Mouse (Mus musculus) heart, embryonic 11.5 days (tissue): Measurements from ENCODE around the gene Arhgef15. TPM values are rescaled to one million over a fixed set of nuclear protein-coding genes. Genes with fewer than 3 reads are reported as not detected.
A peak's percentile ranks its signal among the peaks of the same experiment; 100 is the strongest.
"Not testable (repeated sequence)": the region's sequence is repeated elsewhere in the genome, so short reads cannot be mapped to it uniquely, and the experiment has no call there.

ENCODE experiments used
- ATAC-seq: fragments of 200-750 bp; cut with Nextera tagmentation; replicated peaks from 2 replicates; pipeline ENCODE4 v1.8.0; 2017; ENCODE audit warnings: moderate library complexity; ENCODE audit not compliant: insufficient number of reproducible peaks, low FRiP score, low TSS enrichment
- H3K27ac ChIP-seq: fragments of 300-500 bp; sonication (generic); 2 replicates; pipeline ENCODE4 v1.5.1; 2014; ENCODE audit warnings: mild to moderate bottlenecking, low read depth, low read length
- H3K27me3 ChIP-seq: fragments of 300-500 bp; sonication (generic); 2 replicates; pipeline ENCODE4 v1.6.1; 2014; ENCODE audit warnings: mild to moderate bottlenecking, low read length, mixed read lengths; ENCODE audit not compliant: control insufficient read depth, insufficient read depth
- H3K36me3 ChIP-seq: fragments of 300-500 bp; sonication (generic); 2 replicates; pipeline ENCODE4 v1.6.1; 2014; ENCODE audit warnings: mild to moderate bottlenecking, low read length, moderate library complexity, mixed read lengths; ENCODE audit not compliant: control insufficient read depth, insufficient read depth
- H3K4me1 ChIP-seq: fragments of 300-500 bp; sonication (generic); 2 replicates; pipeline ENCODE4 v1.6.1; 2014; ENCODE audit warnings: low read length; ENCODE audit not compliant: control insufficient read depth, insufficient read depth
- H3K4me2 ChIP-seq: fragments of 300-500 bp; sonication (generic); 2 replicates; pipeline ENCODE4 v1.6.1; 2014; ENCODE audit warnings: mild to moderate bottlenecking, moderate library complexity
- H3K4me3 ChIP-seq: fragments of 300-500 bp; sonication (generic); 2 replicates; pipeline ENCODE4 v1.5.1; 2014; ENCODE audit warnings: low read depth, low read length
- H3K9ac ChIP-seq: fragments of 300-500 bp; sonication (generic); 2 replicates; pipeline ENCODE4 v1.6.1; 2014; ENCODE audit warnings: mild to moderate bottlenecking, low read depth, low read length, moderate library complexity
- H3K9me3 ChIP-seq: fragments of 300-500 bp; sonication (generic); replicated peaks from 2 replicates; pipeline ENCODE4 v1.6.1; 2016; ENCODE audit warnings: low read length; ENCODE audit not compliant: control insufficient read depth
- WGBS: fragments of 180-500 bp; shearing (Covaris S2); extraction: QIAGEN DNeasy Blood & Tissue Kit; methylation state at CpG from one replicate; pipeline ENCODE4 v1.1.7; 2014; ENCODE audit not compliant: insufficient replicate concordance; 5-methylcytosine and 5-hydroxymethylcytosine counted together
- polyA plus RNA-seq: library from polyadenylated mRNA; unstranded; fragments of >200 nt; fragmentation: Nextera tagmentation; extraction: Ambion mirVana; gene quantifications from 2 replicates; pipeline ENCODE4 v1.2.1, GENCODE M21; 2014

Arhgef15 gene
- polyA plus RNA-seq, 1 experiment from 2014 or later = 9.0 TPM

DNA sequence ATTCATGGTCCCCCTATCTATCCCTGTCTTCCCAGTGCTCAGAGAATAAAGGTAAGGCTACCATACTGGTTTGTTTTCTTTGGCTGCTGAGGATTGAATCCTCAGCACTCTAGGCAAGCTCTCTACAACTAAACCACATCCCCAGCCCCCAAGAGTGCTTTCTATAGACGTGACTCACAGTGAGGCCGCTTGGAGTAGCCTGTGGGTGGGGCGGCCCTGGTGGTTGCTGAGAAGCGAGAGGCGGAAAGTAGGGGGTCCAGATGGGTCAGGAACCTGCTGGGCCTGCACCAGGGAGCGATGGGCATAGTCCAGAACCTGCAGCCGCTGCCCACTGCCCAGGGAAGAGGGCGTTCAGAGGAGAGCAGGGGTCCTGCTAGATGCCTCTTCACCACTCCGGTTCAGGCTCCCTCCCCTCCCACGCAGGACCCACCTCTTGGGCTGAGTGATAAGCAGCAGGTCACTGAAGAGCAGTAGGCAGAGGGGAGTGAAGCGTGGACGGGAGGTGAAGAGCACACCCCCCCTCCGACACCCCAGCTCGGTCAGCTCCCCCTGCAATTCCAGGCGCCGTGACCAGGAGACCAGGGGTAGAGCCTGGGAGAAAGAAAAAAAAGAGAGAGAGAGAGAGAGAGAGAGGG lies 10.4 kb downstream of the Arhgef15 start:
- Histone ChIP-seq H3K36me3 (no peaks in the 10 kb centered on the region), H3K27ac (no peak overlapping the region), H3K27me3 (peaks cover 6% of the 10 kb centered on the region), H3K4me3 (peak overlapping the region; percentile 30), H3K9me3 (no peaks in the 10 kb centered on the region), H3K4me2 (peak overlapping the region; percentile 64), H3K4me1 (peaks cover 6% of the 10 kb centered on the region; the same call in 1 of the 2 replicates), H3K9ac (no peak overlapping the region)
- 26% methylated on average over 15 of the region's 16 CpGs for WGBS
- no peak for ATAC-seq

GRCm38 (mm10) chr11:68946001-68946400 lies 11.3 kb downstream of the Arhgef15 start:
- Histone ChIP-seq H3K27ac (no peak overlapping the region), H3K4me3 (no peak overlapping the region), H3K9ac (no peak overlapping the region), H3K4me1 (peaks cover 6% of the 10 kb centered on the region; the same call in 1 of the 2 replicates), H3K9me3 (no peaks in the 10 kb centered on the region), H3K36me3 (no peaks in the 10 kb centered on the region), H3K27me3 (no peaks in the 10 kb centered on the region), H3K4me2 (no peak overlapping the region)
- ATAC-seq = no peak
- 86% methylated on average over 4 of the region's 4 CpGs for WGBS

DNA sequence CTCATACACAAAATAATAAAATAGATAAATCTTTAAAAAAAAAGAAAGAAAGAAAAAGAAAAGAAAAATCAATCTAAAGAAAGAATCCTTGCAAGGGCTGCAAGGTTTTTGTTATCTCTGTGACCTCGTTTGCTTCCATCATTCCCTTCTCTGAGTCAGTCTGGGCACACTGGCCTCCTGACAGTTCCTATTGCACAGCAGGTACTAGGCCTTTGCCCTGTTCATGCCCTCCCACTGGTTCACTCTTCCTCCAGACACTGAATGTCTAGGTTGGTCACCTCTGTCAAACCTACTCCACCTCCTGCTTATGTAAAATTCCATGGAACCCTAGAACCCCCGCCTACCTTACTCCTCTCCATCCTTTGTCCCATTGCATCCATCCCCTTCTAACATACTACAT lies 12.0 kb downstream of the Arhgef15 start:
- ATAC-seq = no peak
- H3K27me3 ChIP-seq = no peaks in the 10 kb centered on the region
- peaks cover 6% of the 10 kb centered on the region for H3K4me1 ChIP-seq
- H3K27ac ChIP-seq = no peak overlapping the region
- H3K9me3 ChIP-seq = no peaks in the 10 kb centered on the region
- no peak overlapping the region for H3K4me3 ChIP-seq
- 62% methylated on average over 2 of the region's 2 CpGs for WGBS
- H3K4me2 ChIP-seq = no peak overlapping the region
- no peaks in the 10 kb centered on the region for H3K36me3 ChIP-seq
- H3K9ac ChIP-seq = no peak overlapping the region

DNA sequence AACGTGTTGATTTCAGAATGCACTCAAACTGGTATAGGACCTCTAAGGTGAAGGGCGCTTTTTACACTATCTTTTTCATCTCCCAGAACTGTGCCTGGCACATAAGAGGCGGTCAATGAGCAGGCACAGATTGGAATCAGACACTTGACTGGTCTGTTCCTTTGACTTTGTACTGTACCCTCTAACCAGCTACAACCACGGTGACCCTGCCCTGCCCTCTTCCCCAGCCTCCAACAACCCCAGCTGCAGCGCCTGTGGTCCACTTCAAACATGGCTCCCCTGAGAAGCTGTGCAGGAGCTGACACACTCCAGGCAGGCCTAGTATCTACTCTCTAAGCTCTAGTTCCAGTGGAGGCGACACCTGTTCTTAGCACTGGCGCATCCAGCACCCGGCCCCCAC lies 14.5 kb downstream of the Arhgef15 start:
- Histone ChIP-seq H3K9ac (no peak overlapping the region), H3K27me3 (no peaks in the 10 kb centered on the region), H3K9me3 (no peaks in the 10 kb centered on the region), H3K36me3 (no peaks in the 10 kb centered on the region), H3K4me2 (no peak overlapping the region), H3K27ac (no peak overlapping the region), H3K4me3 (no peak overlapping the region), H3K4me1 (peaks cover 6% of the 10 kb centered on the region)
- no peak for ATAC-seq
- WGBS = 76% methylated on average over 8 of the region's 8 CpGs

DNA sequence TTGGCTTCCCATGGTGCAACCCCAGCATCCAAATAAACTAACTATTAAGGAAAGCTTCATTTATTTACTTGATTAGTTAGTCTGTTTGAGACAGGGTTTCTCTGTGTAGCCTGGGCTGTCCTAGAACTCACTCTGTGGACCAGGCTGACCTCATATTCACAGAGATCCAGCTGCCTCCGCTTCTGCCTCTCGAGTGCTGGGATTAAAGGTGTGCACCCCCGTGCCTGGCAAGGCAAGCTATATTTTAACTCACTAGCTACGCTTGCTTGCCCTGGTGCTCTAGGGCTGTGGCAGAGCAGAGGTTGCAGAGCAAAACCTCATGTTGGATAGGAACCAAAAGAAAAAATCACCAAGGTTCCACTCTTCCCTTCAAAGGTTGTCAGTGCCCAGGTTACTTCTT lies 16.8 kb downstream of the Arhgef15 start:
- no peak for ATAC-seq
- no peaks in the 10 kb centered on the region for H3K9me3 ChIP-seq
- H3K4me2 ChIP-seq = peak overlapping the region; percentile 72
- peak overlapping the region; percentile 54 for H3K4me3 ChIP-seq
- H3K36me3 ChIP-seq = no peaks in the 10 kb centered on the region
- no peak overlapping the region for H3K27ac ChIP-seq
- no peaks in the 10 kb centered on the region for H3K27me3 ChIP-seq
- 65% methylated on average over 4 of the region's 4 CpGs for WGBS
- peak overlapping the region; percentile 78 for H3K9ac ChIP-seq
- H3K4me1 ChIP-seq = peaks cover 2% of the 10 kb centered on the region; the same call in 1 of the 2 replicates

- Histone ChIP-seq H3K36me3 (no peaks in the 10 kb centered on the region), H3K4me3 (peak overlapping the region; percentile 54), H3K27me3 (no peaks in the 10 kb centered on the region), H3K9me3 (no peaks in the 10 kb centered on the region), H3K27ac (peak overlapping the region; percentile 46; the same call in 1 of the 2 replicates), H3K9ac (peak overlapping the region; percentile 78), H3K4me2 (peak overlapping the region; percentile 72), H3K4me1 (peaks cover 2% of the 10 kb centered on the region; the same call in 1 of the 2 replicates)
- WGBS = 5% methylated on average over 16 of the region's 16 CpGs
- ATAC-seq = peak; percentile 93
These were observed 17.6 kb downstream of the Arhgef15 start for GRCm38 (mm10) chr11:68939451-68940304.

DNA sequence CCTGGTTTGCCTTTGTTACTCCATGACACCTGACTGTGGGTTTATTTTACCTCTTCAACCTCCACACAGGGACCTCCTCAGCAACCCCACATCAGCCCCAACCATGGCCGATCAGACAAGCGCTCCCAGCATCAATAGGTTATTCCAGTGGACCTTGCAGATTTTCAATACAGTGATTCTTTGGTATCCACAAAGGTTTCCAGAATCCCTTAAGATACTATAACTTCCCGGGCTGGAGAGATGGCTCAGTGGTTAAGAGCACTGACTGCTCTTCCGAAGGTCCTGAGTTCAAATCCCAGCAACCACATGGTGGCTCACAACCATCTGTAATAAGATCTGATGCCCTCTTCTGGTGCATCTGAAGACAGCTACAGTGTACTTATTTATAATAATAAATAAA lies 20.3 kb downstream of the Arhgef15 start:
- WGBS = 84% methylated on average over 4 of the region's 4 CpGs
- not testable (repeated sequence) for H3K27ac ChIP-seq, H3K9me3 ChIP-seq, ATAC-seq, H3K9ac ChIP-seq, H3K36me3 ChIP-seq, H3K4me1 ChIP-seq, H3K4me2 ChIP-seq, H3K4me3 ChIP-seq, H3K27me3 ChIP-seq

GRCm38 (mm10) chr11:68933885-68934507 lies 23.3 kb downstream of the Arhgef15 start:
- no peak overlapping the region for H3K27ac ChIP-seq
- no peak for ATAC-seq
- H3K36me3 ChIP-seq = no peaks in the 10 kb centered on the region
- no peak overlapping the region for H3K4me2 ChIP-seq
- H3K4me3 ChIP-seq = no peak overlapping the region
- no peaks in the 10 kb centered on the region for H3K9me3 ChIP-seq
- no peaks in the 10 kb centered on the region for H3K27me3 ChIP-seq
- H3K4me1 ChIP-seq = no peaks in the 10 kb centered on the region
- 59% methylated on average over 5 of the region's 5 CpGs for WGBS
- H3K9ac ChIP-seq = no peak overlapping the region
